Mouse (Mus musculus) gonadal fat pad, adult 2 months (tissue): ENCODE results near the gene Fyn. TPM values are rescaled to one million over a fixed set of nuclear protein-coding genes. Genes with fewer than 3 reads are reported as not detected.

Experiments used
- DNase-seq: peaks from one replicate; pipeline ENCODE4 v3.0.0-alpha.2; 2012; ENCODE audit warnings: low read depth
- polyA plus RNA-seq: library from polyadenylated mRNA; depleted of rRNA; stranded (reverse); fragments of >200 nt; gene quantifications from 2 replicates; pipeline ENCODE4 v1.2.3, GENCODE M21; 2012

The Fyn gene
- polyA plus RNA-seq, 1 experiment = 16.8 TPM

- DNase-seq = no peak
Observed at GRCm38 (mm10) chr10:39535347-39535746, 166.7 kb downstream of the Fyn start.

DNA sequence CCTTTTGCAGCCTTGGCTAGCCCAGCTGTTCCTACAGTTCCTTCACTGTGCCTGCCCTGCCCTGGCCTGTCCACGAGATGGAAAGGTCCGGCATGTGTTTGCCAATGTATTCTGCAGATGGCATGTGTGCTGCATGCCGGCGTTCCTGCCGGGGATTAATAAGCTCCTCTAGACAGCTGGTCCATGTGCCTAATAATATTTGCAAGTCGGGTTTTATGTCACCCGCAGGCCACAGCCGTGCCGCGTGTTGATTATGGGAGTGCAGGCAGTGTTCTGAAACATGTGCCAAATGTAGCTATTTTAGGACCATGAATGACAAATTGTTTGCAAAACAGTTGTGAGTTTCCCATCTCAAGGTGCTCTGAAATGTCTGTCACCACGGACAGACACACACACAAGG is 167.6 kb downstream of the Fyn start:
- DNase-seq = no peak

- DNase-seq = no peak
Observed at GRCm38 (mm10) chr10:39540012-39540647, 171.5 kb downstream of the Fyn start.

DNA sequence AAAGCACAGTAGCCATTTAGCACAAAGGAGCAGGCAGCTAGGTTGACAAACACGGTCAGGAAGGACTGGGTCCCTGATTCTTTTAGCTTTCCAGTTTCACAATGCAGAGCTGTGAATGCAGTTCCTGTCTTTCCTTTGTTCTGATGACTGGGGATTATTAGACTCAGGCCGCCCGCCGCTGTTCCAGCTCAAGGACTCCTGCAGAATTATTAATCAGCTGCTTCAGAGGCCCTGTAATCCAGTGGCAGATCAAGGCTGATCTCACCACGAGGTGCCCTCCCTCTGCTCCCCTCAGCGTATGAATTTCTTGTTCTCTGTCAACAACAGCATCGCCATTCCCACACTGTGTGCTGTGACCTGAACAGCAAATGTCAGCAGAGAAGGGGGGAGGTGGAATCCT is 172.3 kb downstream of the Fyn start:
- DNase-seq = no peak

GRCm38 (mm10) chr10:39541451-39541874 is 172.8 kb downstream of the Fyn start:
- DNase-seq = no peak

- no peak for DNase-seq
Observed at GRCm38 (mm10) chr10:39541951-39542521, 173.4 kb downstream of the Fyn start.

- no peak for DNase-seq
Observed at GRCm38 (mm10) chr10:39542535-39543257, 174.0 kb downstream of the Fyn start.

- no peak for DNase-seq
Observed at GRCm38 (mm10) chr10:39543258-39543770, 174.7 kb downstream of the Fyn start.

DNA sequence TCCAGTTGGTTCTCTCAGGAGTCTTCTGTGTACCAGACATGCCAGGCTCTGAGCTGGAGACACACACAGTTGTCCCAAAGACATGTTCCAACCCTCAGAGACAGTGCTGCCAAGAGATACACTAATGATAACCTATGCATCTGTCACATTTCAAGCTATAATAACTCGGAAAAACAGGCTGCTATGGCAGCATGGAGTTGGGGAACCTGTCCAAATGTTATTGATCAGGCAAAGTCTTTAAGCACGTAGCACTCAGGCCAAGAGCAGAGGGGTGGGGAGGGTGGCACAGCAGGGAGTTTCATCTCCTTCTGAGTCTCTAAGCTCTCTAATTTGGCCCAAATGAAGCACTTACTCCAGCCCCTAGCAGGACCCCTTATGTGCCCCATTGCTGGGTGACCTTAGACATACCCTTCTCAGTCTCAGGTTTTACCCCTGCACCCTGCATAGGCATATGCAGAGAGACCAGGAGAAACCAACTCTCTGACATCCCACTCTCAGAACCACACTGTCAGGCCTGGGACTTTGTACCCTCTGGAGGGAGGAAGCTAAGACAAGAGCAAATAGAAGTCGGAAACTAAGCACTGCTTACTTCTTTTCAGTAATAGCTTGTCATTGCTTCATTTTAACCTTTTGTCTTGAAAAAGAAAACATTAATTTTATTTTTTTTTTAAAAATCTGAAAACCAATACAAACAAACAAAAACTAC is 178.9 kb downstream of the Fyn start:
- no peak for DNase-seq

DNA sequence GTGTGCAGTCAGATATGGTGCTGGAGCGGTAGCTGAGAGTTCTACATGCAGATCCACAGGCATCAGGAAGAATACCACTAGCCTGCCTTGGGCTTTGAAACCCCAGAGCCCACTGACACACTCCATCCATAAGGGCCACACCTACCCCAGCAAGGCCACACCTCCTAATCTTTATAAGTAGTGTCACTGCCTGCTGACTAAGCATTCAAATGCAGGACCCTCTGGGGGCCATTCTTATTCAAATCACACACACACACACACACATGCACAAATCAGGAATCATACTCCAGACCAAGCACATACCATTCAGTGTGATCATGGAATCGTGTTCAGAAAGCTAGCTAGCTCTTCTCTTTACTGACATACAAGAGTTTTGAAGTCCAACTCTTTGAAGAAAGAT is 182.1 kb downstream of the Fyn start:
- DNase-seq = no peak

- no peak for DNase-seq
Observed at GRCm38 (mm10) chr10:39551637-39552185, 183.1 kb downstream of the Fyn start.

DNA sequence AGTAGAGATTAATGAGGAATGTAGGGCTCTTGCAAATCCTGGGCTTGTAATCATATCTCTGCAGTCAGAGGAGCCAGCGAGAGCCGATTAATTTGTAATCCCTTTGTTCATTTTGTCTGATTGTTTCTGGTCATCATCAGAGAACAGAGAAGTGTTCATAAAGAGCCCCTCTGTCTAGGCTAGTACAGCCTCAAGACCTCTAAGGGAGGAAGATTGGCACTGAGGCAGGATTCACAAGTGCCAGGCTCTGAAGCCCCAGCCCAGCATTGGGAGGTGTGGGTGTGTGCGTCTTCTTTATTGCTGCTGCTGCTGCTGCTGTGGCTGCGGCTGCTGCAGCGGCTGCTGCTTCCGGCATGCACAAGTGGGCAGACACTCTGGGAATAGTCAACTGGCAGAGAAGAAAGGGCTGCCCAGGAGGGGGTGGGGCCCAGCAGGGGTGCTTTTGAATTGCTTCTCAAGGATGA is 183.7 kb downstream of the Fyn start:
- no peak for DNase-seq

DNA sequence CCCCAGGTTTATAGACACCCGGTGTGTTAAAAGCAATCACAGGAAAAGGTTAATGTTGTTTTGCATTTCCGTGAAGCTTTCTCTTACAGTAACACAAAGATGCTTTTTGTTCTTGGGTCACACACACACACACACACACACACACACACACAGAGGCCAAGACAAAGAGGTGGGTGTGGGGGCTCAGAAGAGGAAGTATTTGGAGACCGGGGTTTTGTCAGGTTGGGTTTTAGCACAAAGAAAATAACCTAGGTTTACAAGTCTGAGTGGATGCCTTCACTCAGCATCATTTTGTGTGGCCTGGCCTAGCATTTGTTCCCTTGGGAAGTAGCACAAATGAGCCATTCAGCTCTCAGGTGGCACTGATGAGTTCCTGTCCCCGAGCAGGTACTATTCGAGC is 184.2 kb downstream of the Fyn start:
- DNase-seq = no peak

DNA sequence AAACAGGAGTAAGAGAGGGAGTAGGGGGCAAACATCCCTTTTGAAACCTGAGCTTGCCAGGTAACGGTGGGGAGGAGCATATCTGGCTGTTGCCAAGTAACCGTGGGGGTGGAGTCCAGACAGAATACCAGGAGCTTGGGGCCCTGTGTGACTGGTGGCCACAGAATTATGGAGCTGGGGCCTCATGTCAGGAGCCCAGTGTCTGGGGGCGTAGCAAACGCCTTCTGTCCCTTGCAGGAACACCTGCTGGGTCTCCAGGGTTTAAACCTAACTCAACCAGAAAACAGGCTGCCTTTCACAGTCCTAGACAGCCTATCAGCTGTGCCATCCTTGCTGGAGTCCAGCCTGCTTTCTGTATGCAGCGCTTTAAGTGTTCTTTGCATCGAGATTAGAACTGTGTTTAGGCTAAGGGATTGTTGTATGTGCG is 186.6 kb downstream of the Fyn start:
- no peak for DNase-seq

DNA sequence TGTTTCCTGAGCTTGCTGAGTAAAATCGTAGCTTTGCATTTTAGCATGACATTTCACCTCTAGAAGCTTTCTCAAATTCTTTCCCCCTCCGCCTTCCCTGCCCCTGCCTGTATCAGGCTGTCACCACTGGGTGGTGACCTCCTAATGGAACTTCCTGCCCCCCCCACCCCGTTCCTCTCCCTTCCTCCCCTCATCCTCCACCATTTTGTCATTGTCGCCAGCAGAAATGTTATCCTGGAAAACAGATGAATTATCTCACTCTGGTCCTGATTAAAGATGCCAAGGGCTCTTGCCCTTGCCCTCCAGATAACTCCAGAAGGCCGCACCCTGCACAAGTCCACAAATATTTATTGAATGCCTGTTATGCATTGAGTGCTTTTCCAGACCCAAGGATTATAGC is 187.1 kb downstream of the Fyn start:
- no peak for DNase-seq

DNA sequence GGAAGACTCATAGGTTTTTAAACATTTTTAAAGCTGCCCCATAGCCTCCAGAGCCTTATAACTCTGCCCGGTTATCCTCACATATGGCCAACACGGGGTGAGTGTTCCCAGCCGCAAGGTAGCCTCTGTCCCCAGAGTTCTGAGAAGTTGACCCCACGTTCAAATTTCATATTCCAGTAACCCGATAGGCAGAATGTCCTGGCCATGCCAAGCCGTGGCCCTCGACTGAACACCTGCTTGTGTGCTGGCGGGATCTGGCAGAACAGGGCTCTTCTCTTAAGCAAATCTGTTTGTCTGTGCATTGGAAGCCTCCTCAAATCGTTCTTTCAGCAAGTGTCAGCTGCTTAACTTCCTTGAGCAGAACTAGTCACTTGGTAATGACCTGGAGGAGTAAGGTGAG is 188.7 kb downstream of the Fyn start:
- DNase-seq = no peak

- peak; percentile 54 for DNase-seq
Observed at GRCm38 (mm10) chr10:39557851-39558250, 189.2 kb downstream of the Fyn start.

DNA sequence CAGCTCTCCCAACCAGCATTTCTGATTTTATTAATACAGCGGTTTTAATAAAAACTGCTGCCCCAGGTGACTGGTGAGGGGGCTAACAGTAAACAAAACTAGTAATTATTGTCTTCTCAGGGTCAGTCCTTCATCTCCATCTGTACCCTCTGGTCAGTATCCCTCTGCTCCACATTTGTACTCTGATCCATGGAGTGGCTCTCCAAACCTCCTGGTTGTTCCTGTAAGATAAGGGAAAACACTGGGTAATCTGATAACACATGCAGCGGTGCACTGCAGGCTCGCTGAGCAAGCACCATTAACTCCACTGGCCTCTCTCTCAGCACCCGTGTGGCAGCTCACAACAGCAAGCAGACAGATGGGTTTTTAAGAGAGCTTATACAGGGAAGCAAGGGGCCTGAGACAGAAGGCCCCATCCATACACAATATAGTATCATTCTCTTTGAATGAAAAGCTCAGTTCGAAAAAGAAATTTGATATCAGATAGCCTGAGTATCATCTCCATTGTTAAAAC is 189.9 kb downstream of the Fyn start:
- DNase-seq = no peak

- DNase-seq = no peak
Observed at GRCm38 (mm10) chr10:39559321-39559720, 190.7 kb downstream of the Fyn start.

- DNase-seq = no peak
Observed at GRCm38 (mm10) chr10:39562383-39562782, 193.7 kb downstream of the Fyn start.

DNA sequence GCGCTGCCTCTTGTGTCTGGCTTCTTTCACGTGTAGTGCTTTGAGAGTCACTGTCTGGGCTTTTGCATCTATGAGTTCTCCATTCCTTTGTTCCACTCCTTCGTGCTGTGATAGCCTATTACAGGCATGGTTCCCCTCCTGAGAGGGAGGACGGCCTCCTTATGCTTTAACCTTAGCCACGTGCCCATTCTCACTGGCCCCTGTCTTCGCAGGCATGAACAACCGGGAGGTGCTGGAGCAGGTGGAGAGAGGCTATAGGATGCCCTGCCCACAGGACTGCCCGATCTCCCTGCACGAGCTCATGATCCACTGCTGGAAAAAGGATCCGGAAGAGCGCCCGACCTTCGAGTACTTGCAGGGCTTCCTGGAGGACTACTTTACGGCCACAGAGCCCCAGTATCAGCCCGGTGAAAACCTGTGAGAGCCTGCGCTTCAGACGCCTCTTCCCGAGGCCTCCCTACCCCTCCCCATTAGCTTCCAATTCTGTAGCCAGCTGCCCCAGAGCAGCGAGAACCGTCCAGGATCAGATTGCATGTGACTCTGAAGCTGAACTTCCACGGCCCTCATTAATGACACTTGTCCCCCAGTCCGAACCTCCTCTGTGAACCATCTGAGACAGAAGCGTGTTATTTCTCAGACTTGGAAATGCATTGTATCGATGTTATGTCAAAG is 195.0 kb downstream of the Fyn start:
- DNase-seq = no peak
